Mouse (Mus musculus): ENCODE results near the gene Olfr118. TPM values are rescaled to one million over a fixed set of nuclear protein-coding genes. Genes with fewer than 3 reads are reported as not detected.
"Not testable (repeated sequence)": the region's sequence is repeated elsewhere in the genome, so short reads cannot be mapped to it uniquely, and the experiment has no call there.

The Olfr118 gene
- polyA plus RNA-seq (2014; fragmentation: Nextera tagmentation; extraction: Ambion mirVana), result not detected in 2 replicates

- H3K9me3 ChIP-seq (ENCODE audit: control insufficient read depth, low read length), result no peaks in the 10 kb centered on the region
- no peak within 1 kb of the TSS for H3K9ac ChIP-seq (ENCODE audit: low read depth, low read length)
- no peaks in the 10 kb centered on the region for H3K36me3 ChIP-seq (ENCODE audit: control insufficient read depth, insufficient read depth, low read length)
- H3K27me3 ChIP-seq (replicated peaks; ENCODE audit: control insufficient read depth, insufficient read depth, low read length), result no peaks in the 10 kb centered on the region
- H3K4me1 ChIP-seq (ENCODE audit: control insufficient read depth, insufficient read depth, low read length), result no peaks in the 10 kb centered on the region
- H3K4me3 ChIP-seq (ENCODE audit: low read depth, low read length), result no peak within 1 kb of the TSS
- DNase-seq (ENCODE audit: low spot score) (no peak), ATAC-seq (ENCODE audit: low read depth) (no peak)
- H3K27ac ChIP-seq (replicated peaks; ENCODE audit: low read depth, low read length), result no peak within 1 kb of the TSS
- no peak within 1 kb of the TSS for H3K4me2 ChIP-seq (ENCODE audit: low read depth, low read length)
- WGBS, result 68% methylated on average over 2 of the region's 2 CpGs
Observed at GRCm38 (mm10) chr17:37666688-37667087, at the start of gene Olfr118. Olfr118 (plus strand) TSS chr17:37666988.

DNA sequence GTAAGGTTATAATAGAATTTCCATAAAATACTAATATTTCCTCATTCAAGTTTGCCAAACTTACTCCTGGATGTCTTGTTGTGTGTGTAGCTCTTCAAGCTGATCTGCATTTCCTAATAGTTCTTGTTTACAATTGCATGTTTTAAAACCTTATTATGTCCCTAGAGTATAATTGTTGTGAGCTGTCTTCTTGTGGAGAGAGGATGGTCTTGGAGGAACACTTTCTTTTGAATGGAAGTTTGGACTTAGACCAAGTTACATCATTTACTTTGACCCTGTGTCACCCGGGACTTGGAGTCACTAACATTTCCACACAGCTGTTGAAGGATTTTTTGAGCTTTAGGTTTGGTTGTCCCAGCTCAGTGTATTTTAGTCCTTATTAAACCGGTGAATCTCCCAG lies 39.8 kb upstream of the Olfr118 start, which contains the start of the genes Olfr115 and Olfr116:
TSS of gene Olfr115 (minus strand) at position 101 of the 400 bp plus-strand sequence.
TSS of gene Olfr116 (minus strand) at position 191 of the 400 bp plus-strand sequence.
- ATAC-seq (ENCODE audit: low read depth) (no peak), DNase-seq (ENCODE audit: low spot score) (no peak)
- Histone ChIP-seq H3K36me3 (ENCODE audit: control insufficient read depth, insufficient read depth, low read length) (no peaks in the 10 kb centered on the region), H3K27ac (replicated peaks; ENCODE audit: low read depth, low read length) (no peak within 1 kb of the TSS), H3K27me3 (replicated peaks; ENCODE audit: control insufficient read depth, insufficient read depth, low read length) (no peaks in the 10 kb centered on the region), H3K4me3 (ENCODE audit: low read depth, low read length) (no peak within 1 kb of the TSS), H3K9me3 (ENCODE audit: control insufficient read depth, low read length) (no peaks in the 10 kb centered on the region), H3K4me1 (ENCODE audit: control insufficient read depth, insufficient read depth, low read length) (no peaks in the 10 kb centered on the region), H3K4me2 (ENCODE audit: low read depth, low read length) (no peak within 1 kb of the TSS), H3K9ac (ENCODE audit: low read depth, low read length) (no peak within 1 kb of the TSS)
- 76% methylated on average over 2 of the region's 2 CpGs for WGBS

GRCm38 (mm10) chr17:37663682-37664081 lies 3.1 kb upstream of the Olfr118 start, which contains the start of gene Olfr117:
Olfr117 (minus strand) TSS chr17:37663782.
- Histone ChIP-seq H3K4me3 (ENCODE audit: low read depth, low read length) (no peak within 1 kb of the TSS), H3K36me3 (ENCODE audit: control insufficient read depth, insufficient read depth, low read length) (no peaks in the 10 kb centered on the region), H3K9me3 (ENCODE audit: control insufficient read depth, low read length) (no peaks in the 10 kb centered on the region), H3K4me2 (ENCODE audit: low read depth, low read length) (no peak within 1 kb of the TSS), H3K27ac (replicated peaks; ENCODE audit: low read depth, low read length) (no peak within 1 kb of the TSS), H3K4me1 (ENCODE audit: control insufficient read depth, insufficient read depth, low read length) (no peaks in the 10 kb centered on the region), H3K27me3 (replicated peaks; ENCODE audit: control insufficient read depth, insufficient read depth, low read length) (no peaks in the 10 kb centered on the region), H3K9ac (ENCODE audit: low read depth, low read length) (no peak within 1 kb of the TSS)
- ATAC-seq (ENCODE audit: low read depth) (no peak), DNase-seq (ENCODE audit: low spot score) (no peak)
- WGBS, result 70% methylated on average over 1 of the region's 1 CpGs

DNA sequence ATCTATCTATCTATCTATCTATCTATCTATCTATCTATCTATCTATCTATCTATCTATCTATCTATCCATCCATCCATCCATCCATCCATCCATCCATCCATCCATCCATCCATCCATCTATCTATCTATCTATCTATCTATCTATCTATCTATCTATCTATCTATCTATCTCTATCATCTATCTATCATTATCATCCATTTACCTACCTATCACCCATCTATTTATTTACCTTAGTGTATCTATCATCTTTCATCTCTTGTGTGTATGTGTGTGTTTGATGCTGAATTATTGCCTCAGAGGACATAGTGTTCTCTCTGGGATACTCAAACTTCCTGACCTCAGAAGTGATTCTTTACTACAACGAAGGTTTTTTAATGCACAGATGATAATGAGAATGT lies 29.5 kb downstream of the Olfr118 start, which contains the start of gene Olfr119:
TSS of gene Olfr119 (plus strand) at position 301 of the 400 bp plus-strand sequence.
- H3K4me1 ChIP-seq (ENCODE audit: control insufficient read depth, insufficient read depth, low read length); H3K27me3 ChIP-seq (replicated peaks; ENCODE audit: control insufficient read depth, insufficient read depth, low read length); DNase-seq (ENCODE audit: low spot score); H3K9ac ChIP-seq (ENCODE audit: low read depth, low read length); H3K4me3 ChIP-seq (ENCODE audit: low read depth, low read length); H3K9me3 ChIP-seq (ENCODE audit: control insufficient read depth, low read length); ATAC-seq (ENCODE audit: low read depth); H3K27ac ChIP-seq (replicated peaks; ENCODE audit: low read depth, low read length); H3K36me3 ChIP-seq (ENCODE audit: control insufficient read depth, insufficient read depth, low read length); H3K4me2 ChIP-seq (ENCODE audit: low read depth, low read length): not testable (repeated sequence)
- WGBS, result 67% methylated on average over 1 of the region's 1 CpGs

GRCm38 (mm10) chr17:37721508-37721907 lies 54.7 kb downstream of the Olfr118 start, which contains the start of gene Olfr120:
Olfr120 (plus strand) TSS chr17:37721808.
- DNase-seq (ENCODE audit: low spot score), result no peak
- no peaks in the 10 kb centered on the region for H3K36me3 ChIP-seq (ENCODE audit: control insufficient read depth, insufficient read depth, low read length)
- H3K4me1 ChIP-seq (ENCODE audit: control insufficient read depth, insufficient read depth, low read length), result no peaks in the 10 kb centered on the region
- ATAC-seq (ENCODE audit: low read depth), result no peak
- H3K27me3 ChIP-seq (replicated peaks; ENCODE audit: control insufficient read depth, insufficient read depth, low read length), result no peaks in the 10 kb centered on the region
- H3K4me2 ChIP-seq (ENCODE audit: low read depth, low read length), result no peak within 1 kb of the TSS
- H3K4me3 ChIP-seq (ENCODE audit: low read depth, low read length), result no peak within 1 kb of the TSS
- no peak within 1 kb of the TSS for H3K9ac ChIP-seq (ENCODE audit: low read depth, low read length)
- H3K27ac ChIP-seq (replicated peaks; ENCODE audit: low read depth, low read length), result no peak within 1 kb of the TSS
- H3K9me3 ChIP-seq (ENCODE audit: control insufficient read depth, low read length), result no peaks in the 10 kb centered on the region
- WGBS, result 79% methylated on average over 1 of the region's 1 CpGs

Other genes starting within 250 kb of the Olfr118 start
- not detected in 2 replicates for gene Olfr108, start 221.5 kb upstream of the Olfr118 start, polyA plus RNA-seq (2014; fragmentation: Nextera tagmentation; extraction: Ambion mirVana)
- not detected in 2 replicates for gene Olfr109, start 208.1 kb upstream of the Olfr118 start, polyA plus RNA-seq (2014; fragmentation: Nextera tagmentation; extraction: Ambion mirVana)
- gene H2-M2, start 183.4 kb upstream of the Olfr118 start, polyA plus RNA-seq (2014; fragmentation: Nextera tagmentation; extraction: Ambion mirVana), result not detected in 2 replicates
- gene Olfr110, start 174.5 kb upstream of the Olfr118 start, polyA plus RNA-seq (2014; fragmentation: Nextera tagmentation; extraction: Ambion mirVana), result 0.12 TPM in 1 of 2 replicates, not detected in the other
- not detected in 2 replicates for gene Olfr111, start 159.0 kb upstream of the Olfr118 start, polyA plus RNA-seq (2014; fragmentation: Nextera tagmentation; extraction: Ambion mirVana)
- gene Olfr112, start 97.5 kb upstream of the Olfr118 start, polyA plus RNA-seq (2014; fragmentation: Nextera tagmentation; extraction: Ambion mirVana), result not detected in 2 replicates
- not detected in 2 replicates for gene Olfr113, start 89.3 kb upstream of the Olfr118 start, polyA plus RNA-seq (2014; fragmentation: Nextera tagmentation; extraction: Ambion mirVana)
- gene Olfr114, start 74.2 kb upstream of the Olfr118 start, polyA plus RNA-seq (2014; fragmentation: Nextera tagmentation; extraction: Ambion mirVana), result not detected in 2 replicates
- gene Olfr115, start 39.9 kb upstream of the Olfr118 start, polyA plus RNA-seq (2014; fragmentation: Nextera tagmentation; extraction: Ambion mirVana), result not detected in 2 replicates
- not detected in 2 replicates for gene Olfr116, start 39.8 kb upstream of the Olfr118 start, polyA plus RNA-seq (2014; fragmentation: Nextera tagmentation; extraction: Ambion mirVana)
- gene Olfr117, start 3.2 kb upstream of the Olfr118 start, polyA plus RNA-seq (2014; fragmentation: Nextera tagmentation; extraction: Ambion mirVana), result not detected in 2 replicates
- gene Olfr119, start 29.6 kb downstream of the Olfr118 start, polyA plus RNA-seq (2014; fragmentation: Nextera tagmentation; extraction: Ambion mirVana), result not detected in 2 replicates
- 0.17 TPM in 1 of 2 replicates, not detected in the other for gene Olfr120, start 54.8 kb downstream of the Olfr118 start, polyA plus RNA-seq (2014; fragmentation: Nextera tagmentation; extraction: Ambion mirVana)
- gene Olfr121, start 81.9 kb downstream of the Olfr118 start, polyA plus RNA-seq (2014; fragmentation: Nextera tagmentation; extraction: Ambion mirVana), result 0.18 TPM in 1 of 2 replicates, not detected in the other
- gene Olfr122, start 101.6 kb downstream of the Olfr118 start, polyA plus RNA-seq (2014; fragmentation: Nextera tagmentation; extraction: Ambion mirVana), result not detected in 2 replicates
- gene Olfr123, start 126.5 kb downstream of the Olfr118 start, polyA plus RNA-seq (2014; fragmentation: Nextera tagmentation; extraction: Ambion mirVana), result not detected in 2 replicates
- gene Olfr124, start 132.9 kb downstream of the Olfr118 start, polyA plus RNA-seq (2014; fragmentation: Nextera tagmentation; extraction: Ambion mirVana), result 0.15 and 0.30 TPM in 2 replicates
- not detected in 2 replicates for gene Olfr125, start 166.0 kb downstream of the Olfr118 start, polyA plus RNA-seq (2014; fragmentation: Nextera tagmentation; extraction: Ambion mirVana)
- gene Olfr126, start 180.5 kb downstream of the Olfr118 start, polyA plus RNA-seq (2014; fragmentation: Nextera tagmentation; extraction: Ambion mirVana), result not detected in 2 replicates
- gene Olfr127, start 233.4 kb downstream of the Olfr118 start, polyA plus RNA-seq (2014; fragmentation: Nextera tagmentation; extraction: Ambion mirVana), result not detected in 2 replicates